Mouse (Mus musculus) limb, embryonic 14.5 days (tissue): ENCODE data around the gene Dnah8. TPM values are rescaled to one million over a fixed set of nuclear protein-coding genes. Genes with fewer than 3 reads are reported as not detected.

Experiments
- ATAC-seq: fragments of 200-750 bp; cut with Nextera tagmentation; 2 replicates; pipeline ENCODE4 v1.8.0; 2017; ENCODE audit warnings: low read depth, moderate number of reproducible peaks, moderate TSS enrichment; ENCODE audit not compliant: low FRiP score
- DNase-seq: peaks from one replicate; pipeline ENCODE4 v3.0.0-alpha.2; 2015; ENCODE audit warnings: low spot score
- H3K27ac ChIP-seq: fragments of 300-500 bp; sonication (generic); replicated peaks from 2 replicates; pipeline ENCODE4 v1.5.1; 2014; ENCODE audit warnings: low read depth, mild to moderate bottlenecking, low read length, moderate library complexity, mixed read lengths
- H3K27me3 ChIP-seq: fragments of 300-500 bp; sonication (generic); 2 replicates; pipeline ENCODE4 v1.6.1; 2014; ENCODE audit warnings: low read length, mixed read lengths; ENCODE audit not compliant: control insufficient read depth, insufficient read depth
- H3K36me3 ChIP-seq: fragments of 300-500 bp; sonication (generic); 2 replicates; pipeline ENCODE4 v1.6.1; 2014; ENCODE audit warnings: mild to moderate bottlenecking, low read length, moderate library complexity, mixed read lengths; ENCODE audit not compliant: control insufficient read depth, insufficient read depth
- H3K4me1 ChIP-seq: fragments of 300-500 bp; sonication (generic); 2 replicates; pipeline ENCODE4 v1.6.1; 2014; ENCODE audit warnings: antibody characterized with exemption, low read length, mixed read lengths; ENCODE audit not compliant: control insufficient read depth, insufficient read depth
- H3K4me2 ChIP-seq: fragments of 300-500 bp; sonication (generic); replicated peaks from 2 replicates; pipeline ENCODE4 v1.6.1; 2014; ENCODE audit warnings: low read depth, mild to moderate bottlenecking, low read length, moderate library complexity; ENCODE audit not compliant: severe bottlenecking
- H3K4me3 ChIP-seq: fragments of 300-500 bp; sonication (generic); replicated peaks from 2 replicates; pipeline ENCODE4 v1.5.1; 2014; ENCODE audit warnings: low read length
- H3K9ac ChIP-seq: fragments of 300-500 bp; sonication (generic); 2 replicates; pipeline ENCODE4 v1.6.1; 2014; ENCODE audit warnings: mild to moderate bottlenecking, low read depth, low read length, moderate library complexity; ENCODE audit not compliant: severe bottlenecking
- H3K9me3 ChIP-seq: fragments of 300-500 bp; sonication (generic); 2 replicates; pipeline ENCODE4 v1.6.1; 2016; ENCODE audit warnings: low read length; ENCODE audit not compliant: control insufficient read depth
- POLR2A ChIP-seq: fragments of 200-500 bp; IDR thresholded peaks from 2 replicates; pipeline ENCODE4 v1.8.0; 2012; ENCODE audit warnings: inconsistent platforms, mild to moderate bottlenecking, moderate library complexity, borderline replicate concordance; ENCODE audit not compliant: insufficient read depth, insufficient read length; ENCODE audit errors: extremely low read depth
- WGBS: fragments of 180-500 bp; shearing (Covaris S2); extraction: QIAGEN DNeasy Blood & Tissue Kit; methylation state at CpG from one replicate; pipeline ENCODE4 v1.1.7; 2014; 5-methylcytosine and 5-hydroxymethylcytosine counted together
- polyA plus RNA-seq, 2 experiments: library from polyadenylated mRNA; depleted of rRNA in 1 of 2; stranded (reverse) in 1 of 2; unstranded in 1 of 2; fragments of >200 nt; fragmentation: Nextera tagmentation in 1 of 2; extraction: Ambion mirVana in 1 of 2; gene quantifications; 2 replicates each; pipeline versions ENCODE4 v1.2.1 to v1.2.3; 2012 to 2014

Dnah8 gene
- polyA plus RNA-seq, 2 experiments, result 0.69 to 2.1 TPM

- no peak for DNase-seq
- Histone ChIP-seq H3K4me3 (no peak overlapping the region), H3K9me3 (no peaks in the 10 kb centered on the region), H3K27me3 (peaks cover 19% of the 10 kb centered on the region; the same call in 1 of the 2 replicates), H3K4me2 (no peak overlapping the region), H3K36me3 (no peaks in the 10 kb centered on the region), H3K4me1 (peaks cover 11% of the 10 kb centered on the region), H3K27ac (no peak overlapping the region), H3K9ac (no peak overlapping the region)
- TF ChIP-seq POLR2A, result no peak
- ATAC-seq, result no peak
- 33% methylated on average over 5 of the region's 5 CpGs for WGBS
These were observed 288.4 kb downstream of the Dnah8 start for GRCm38 (mm10) chr17:30912536-30912935.

GRCm38 (mm10) chr17:30914264-30914663 lies 290.1 kb downstream of the Dnah8 start:
- TF ChIP-seq POLR2A, result no peak
- Histone ChIP-seq H3K27me3 (peaks cover 19% of the 10 kb centered on the region; the same call in 1 of the 2 replicates), H3K27ac (no peak overlapping the region), H3K9me3 (no peaks in the 10 kb centered on the region), H3K4me2 (no peak overlapping the region), H3K4me1 (peaks cover 11% of the 10 kb centered on the region), H3K36me3 (no peaks in the 10 kb centered on the region), H3K9ac (no peak overlapping the region), H3K4me3 (no peak overlapping the region)
- no peak for ATAC-seq
- DNase-seq, result no peak

DNA sequence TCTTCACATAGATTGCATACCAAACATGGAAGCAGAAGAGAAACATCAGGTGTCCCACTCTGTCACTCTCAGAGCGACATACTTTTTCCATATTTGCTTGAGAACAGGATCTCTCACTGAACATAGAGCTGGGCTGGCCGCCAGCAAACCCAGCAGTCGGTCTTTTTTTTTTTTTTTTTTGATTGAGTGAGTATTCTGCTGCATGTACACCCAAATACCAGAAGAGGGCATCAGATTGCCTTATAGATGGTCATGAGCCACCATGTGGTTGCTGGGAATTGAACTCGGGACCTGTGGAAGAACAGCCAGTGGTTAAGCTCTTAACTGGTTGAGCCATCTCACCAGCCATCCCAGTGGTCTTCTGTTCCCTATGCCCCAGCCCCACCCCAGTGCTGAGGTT lies 299.4 kb downstream of the Dnah8 start:
- no peaks in the 10 kb centered on the region for H3K36me3 ChIP-seq
- no peak overlapping the region for H3K4me2 ChIP-seq
- DNase-seq (no peak), ATAC-seq (no peak)
- 65% methylated on average over 4 of the region's 4 CpGs for WGBS
- no peak overlapping the region for H3K4me3 ChIP-seq
- no peak overlapping the region for H3K27ac ChIP-seq
- no peaks in the 10 kb centered on the region for H3K9me3 ChIP-seq
- no peak overlapping the region for H3K9ac ChIP-seq
- no peaks in the 10 kb centered on the region for H3K4me1 ChIP-seq
- H3K27me3 ChIP-seq, result no peaks in the 10 kb centered on the region
- TF ChIP-seq POLR2A, result no peak

Other genes starting within 250 kb of the Dnah8 start
- 18.3 and 25.8 TPM in 2 replicates for gene Btbd9, start 47.9 kb upstream of the Dnah8 start, polyA plus RNA-seq (2012; rRNA removed)
- gene Btbd9, start 47.9 kb upstream of the Dnah8 start, polyA plus RNA-seq (2014; fragmentation: Nextera tagmentation; extraction: Ambion mirVana), result 46.9 and 49.1 TPM in 2 replicates
- 81.0 and 87.9 TPM in 2 replicates for gene Glo1, start 2.5 kb downstream of the Dnah8 start, polyA plus RNA-seq (2012; rRNA removed)
- gene Glo1, start 2.5 kb downstream of the Dnah8 start, polyA plus RNA-seq (2014; fragmentation: Nextera tagmentation; extraction: Ambion mirVana), result 214 and 216 TPM in 2 replicates